Mouse (Mus musculus): ENCODE measurements around the gene Spink2. TPM values are rescaled to one million over a fixed set of nuclear protein-coding genes. Genes with fewer than 3 reads are reported as not detected.

Gene Spink2
- polyA plus RNA-seq, 1 experiment from 2014 or later = 0.32 TPM

GRCm38 (mm10) chr5:77163597-77163996, 47.7 kb downstream of the Spink2 start:
- no peak overlapping the region for H3K4me3 ChIP-seq (ENCODE audit: low read depth, low read length)
- 80% methylated on average over 7 of the region's 7 CpGs for WGBS
- no peaks in the 10 kb centered on the region for H3K36me3 ChIP-seq (ENCODE audit: insufficient read depth)
- H3K9ac ChIP-seq = no peak overlapping the region
- ATAC-seq (ENCODE audit: insufficient read depth) = no peak
- no peak overlapping the region for H3K27ac ChIP-seq (ENCODE audit: low read depth)
- no peak overlapping the region for H3K4me2 ChIP-seq
- H3K9me3 ChIP-seq (ENCODE audit: low read depth, low read length) = no peaks in the 10 kb centered on the region
- no peak for TF ChIP-seq CTCF (IDR thresholded peaks at IDR 0.05; ENCODE audit: low read depth)
- DNase-seq = no peak
- H3K27me3 ChIP-seq (ENCODE audit: insufficient read depth, low read length) = no peaks in the 10 kb centered on the region
- H3K4me1 ChIP-seq (ENCODE audit: insufficient read depth) = no peaks in the 10 kb centered on the region; the same call in 1 of the 2 replicates

DNA sequence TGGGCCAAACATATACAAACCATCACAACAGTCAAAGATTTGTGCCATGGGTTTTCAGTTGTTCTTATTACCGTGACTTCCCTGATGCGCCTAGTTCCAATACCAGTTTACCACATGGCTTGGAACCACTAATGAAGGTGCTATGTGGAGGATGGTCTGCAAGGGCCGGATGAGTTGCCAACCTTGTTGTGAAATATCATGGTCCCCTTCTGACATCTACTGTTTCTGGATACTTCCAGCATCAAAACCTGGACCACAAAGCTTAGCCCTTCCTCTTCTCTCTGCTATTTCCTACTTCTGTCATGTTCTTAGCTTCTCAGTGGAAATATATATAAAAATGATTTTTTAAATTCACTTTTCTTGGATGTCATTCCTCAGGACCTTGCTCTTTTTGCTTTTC, 48.7 kb downstream of the Spink2 start:
- Histone ChIP-seq H3K4me1 (ENCODE audit: insufficient read depth) (no peaks in the 10 kb centered on the region; the same call in 1 of the 2 replicates), H3K4me3 (ENCODE audit: low read depth, low read length) (no peak overlapping the region), H3K27ac (ENCODE audit: low read depth) (no peak overlapping the region), H3K27me3 (ENCODE audit: insufficient read depth, low read length) (no peaks in the 10 kb centered on the region), H3K9me3 (ENCODE audit: low read depth, low read length) (no peaks in the 10 kb centered on the region), H3K9ac (no peak overlapping the region), H3K4me2 (no peak overlapping the region), H3K36me3 (ENCODE audit: insufficient read depth) (no peaks in the 10 kb centered on the region)
- TF ChIP-seq CTCF (IDR thresholded peaks at IDR 0.05; ENCODE audit: low read depth) = no peak
- DNase-seq (no peak), ATAC-seq (ENCODE audit: insufficient read depth) (no peak)
- 92% methylated on average over 3 of the region's 3 CpGs for WGBS

GRCm38 (mm10) chr5:77157777-77158540, 53.3 kb downstream of the Spink2 start:
- no peaks in the 10 kb centered on the region for H3K9me3 ChIP-seq (ENCODE audit: low read depth, low read length)
- no peak overlapping the region for H3K9ac ChIP-seq
- no peaks in the 10 kb centered on the region for H3K36me3 ChIP-seq (ENCODE audit: insufficient read depth)
- DNase-seq (no peak), ATAC-seq (ENCODE audit: insufficient read depth) (no peak)
- no peak overlapping the region for H3K27ac ChIP-seq (ENCODE audit: low read depth)
- WGBS = 53% methylated on average over 14 of the region's 14 CpGs
- H3K4me2 ChIP-seq = no peak overlapping the region
- peaks cover 13% of the 10 kb centered on the region for H3K4me1 ChIP-seq (ENCODE audit: insufficient read depth)
- no peak overlapping the region for H3K4me3 ChIP-seq (ENCODE audit: low read depth, low read length)
- no peaks in the 10 kb centered on the region for H3K27me3 ChIP-seq (ENCODE audit: insufficient read depth, low read length)
- TF ChIP-seq CTCF (IDR thresholded peaks at IDR 0.05; ENCODE audit: low read depth) = no peak

- no peaks in the 10 kb centered on the region for H3K36me3 ChIP-seq (ENCODE audit: insufficient read depth)
- DNase-seq (no peak), ATAC-seq (ENCODE audit: insufficient read depth) (no peak)
- no peaks in the 10 kb centered on the region for H3K27me3 ChIP-seq (ENCODE audit: insufficient read depth, low read length)
- WGBS = 58% methylated on average over 5 of the region's 5 CpGs
- peaks cover 13% of the 10 kb centered on the region for H3K4me1 ChIP-seq (ENCODE audit: insufficient read depth)
- no peak overlapping the region for H3K4me2 ChIP-seq
- no peak for TF ChIP-seq CTCF (IDR thresholded peaks at IDR 0.05; ENCODE audit: low read depth)
- H3K4me3 ChIP-seq (ENCODE audit: low read depth, low read length) = no peak overlapping the region
- no peak overlapping the region for H3K9ac ChIP-seq
- no peaks in the 10 kb centered on the region for H3K9me3 ChIP-seq (ENCODE audit: low read depth, low read length)
- H3K27ac ChIP-seq (ENCODE audit: low read depth) = no peak overlapping the region
Measured at GRCm38 (mm10) chr5:77156938-77157337, 54.3 kb downstream of the Spink2 start.

DNA sequence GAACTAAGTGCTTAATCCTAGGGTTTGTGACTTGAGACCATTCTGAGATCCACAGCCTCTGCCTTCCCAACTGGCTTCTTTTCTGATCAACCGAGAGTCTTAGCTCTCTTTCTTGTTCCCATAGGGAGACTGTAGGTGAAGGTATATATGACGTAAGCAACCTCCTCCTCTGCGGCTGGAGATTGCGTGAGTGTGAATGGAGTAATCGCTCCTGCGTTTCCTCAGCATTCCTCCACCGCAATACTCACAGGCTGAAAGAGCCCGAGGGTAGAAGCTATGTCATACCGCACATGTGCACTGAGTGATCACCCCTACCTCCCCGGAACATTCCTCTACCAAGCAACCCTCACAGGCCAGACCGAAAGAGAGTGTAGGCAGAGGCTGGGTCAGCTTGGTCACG, 55.7 kb downstream of the Spink2 start:
- 80% methylated on average over 12 of the region's 12 CpGs for WGBS
- no peak for DNase-seq
- Histone ChIP-seq H3K9ac (no peak overlapping the region), H3K27ac (ENCODE audit: low read depth) (peak overlapping the region; percentile 50; the same call in 1 of the 2 replicates), H3K36me3 (ENCODE audit: insufficient read depth) (no peaks in the 10 kb centered on the region), H3K9me3 (ENCODE audit: low read depth, low read length) (no peaks in the 10 kb centered on the region), H3K27me3 (ENCODE audit: insufficient read depth, low read length) (no peaks in the 10 kb centered on the region), H3K4me2 (no peak overlapping the region), H3K4me1 (ENCODE audit: insufficient read depth) (peaks cover 13% of the 10 kb centered on the region), H3K4me3 (ENCODE audit: low read depth, low read length) (no peak overlapping the region)
- TF ChIP-seq CTCF (IDR thresholded peaks at IDR 0.05; ENCODE audit: low read depth) = no peak
- ATAC-seq (ENCODE audit: insufficient read depth) = no peak

Other genes with a start within 250 kb of the Spink2 start
- gene Srp72, start 236.8 kb downstream of the Spink2 start, polyA plus RNA-seq (2014; fragmentation: Nextera tagmentation; extraction: Ambion mirVana) = 100 and 103 TPM in 2 replicates
- gene Arl9, start 207.4 kb downstream of the Spink2 start, polyA plus RNA-seq (2014; fragmentation: Nextera tagmentation; extraction: Ambion mirVana) = 0.38 TPM in 1 of 2 replicates, not detected in the other
- 0.30 and 0.66 TPM in 2 replicates for gene Thegl, start 195.4 kb downstream of the Spink2 start, polyA plus RNA-seq (2014; fragmentation: Nextera tagmentation; extraction: Ambion mirVana)
- 2.4 and 3.6 TPM in 2 replicates for gene Hopx, start 96.3 kb downstream of the Spink2 start, polyA plus RNA-seq (2014; fragmentation: Nextera tagmentation; extraction: Ambion mirVana)
- 42.6 and 43.5 TPM in 2 replicates for gene Rest, start 54.0 kb upstream of the Spink2 start, polyA plus RNA-seq (2014; fragmentation: Nextera tagmentation; extraction: Ambion mirVana)
- gene Noa1, start 98.6 kb upstream of the Spink2 start, polyA plus RNA-seq (2014; fragmentation: Nextera tagmentation; extraction: Ambion mirVana) = 27.4 and 29.8 TPM in 2 replicates
- gene Polr2b, start 98.7 kb upstream of the Spink2 start, polyA plus RNA-seq (2014; fragmentation: Nextera tagmentation; extraction: Ambion mirVana) = 73.2 and 74.6 TPM in 2 replicates
- 35.1 and 37.9 TPM in 2 replicates for gene Igfbp7, start 196.6 kb upstream of the Spink2 start, polyA plus RNA-seq (2014; fragmentation: Nextera tagmentation; extraction: Ambion mirVana)

All from lung, embryonic 14.5 days (tissue).